Mouse (Mus musculus) brain, embryonic 14.5 days (tissue): ENCODE measurements around the gene Spi1. TPM values are rescaled to one million over a fixed set of nuclear protein-coding genes. Genes with fewer than 3 reads are reported as not detected.

Source experiments
- DNase-seq: peaks from one replicate; pipeline ENCODE4 v3.0.0-alpha.2; 2011; ENCODE audit warnings: low read depth
- CTCF ChIP-seq: fragments of 200-500 bp; IDR thresholded peaks from 2 replicates; pipeline ENCODE4 v1.5.1; 2012; ENCODE audit warnings: inconsistent platforms, mild to moderate bottlenecking, moderate library complexity, borderline replicate concordance; ENCODE audit not compliant: insufficient read depth, insufficient read length; ENCODE audit errors: extremely low read depth
- POLR2A ChIP-seq: fragments of 200-500 bp; IDR thresholded peaks from 2 replicates; pipeline ENCODE4 v1.6.1; 2012; ENCODE audit warnings: mild to moderate bottlenecking, inconsistent platforms, borderline replicate concordance; ENCODE audit not compliant: poor library complexity, insufficient read depth, insufficient read length, severe bottlenecking; ENCODE audit errors: extremely low read depth
- polyA plus RNA-seq: library from polyadenylated mRNA; depleted of rRNA; stranded (reverse); fragments of >200 nt; gene quantifications from 2 replicates; pipeline ENCODE4 v1.2.3, GENCODE M21; 2012

Gene Spi1
- polyA plus RNA-seq, 1 experiment, result 5.3 TPM

DNA sequence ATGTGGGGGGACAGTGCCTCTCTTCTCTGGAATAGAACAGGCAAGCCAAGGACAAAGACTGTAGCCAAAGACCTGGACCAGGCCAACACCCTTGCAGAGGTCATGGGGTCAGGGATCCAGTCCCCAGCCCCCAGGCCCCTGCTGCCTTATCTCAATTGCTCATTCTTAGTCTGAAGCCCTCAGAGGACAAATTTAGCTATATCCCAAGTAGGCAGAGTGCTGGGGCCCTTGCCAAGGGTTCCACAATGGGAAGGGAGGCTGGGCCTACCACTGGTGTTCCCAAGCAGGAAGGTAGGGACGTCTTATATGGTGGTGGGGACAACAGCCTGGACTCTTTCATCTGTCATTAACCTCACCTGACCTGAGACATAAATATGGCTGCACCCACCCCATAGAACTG, 36.5 kb downstream of the Spi1 start:
- TF ChIP-seq POLR2A, result no peak
- TF ChIP-seq CTCF, result no peak
- no peak for DNase-seq

DNA sequence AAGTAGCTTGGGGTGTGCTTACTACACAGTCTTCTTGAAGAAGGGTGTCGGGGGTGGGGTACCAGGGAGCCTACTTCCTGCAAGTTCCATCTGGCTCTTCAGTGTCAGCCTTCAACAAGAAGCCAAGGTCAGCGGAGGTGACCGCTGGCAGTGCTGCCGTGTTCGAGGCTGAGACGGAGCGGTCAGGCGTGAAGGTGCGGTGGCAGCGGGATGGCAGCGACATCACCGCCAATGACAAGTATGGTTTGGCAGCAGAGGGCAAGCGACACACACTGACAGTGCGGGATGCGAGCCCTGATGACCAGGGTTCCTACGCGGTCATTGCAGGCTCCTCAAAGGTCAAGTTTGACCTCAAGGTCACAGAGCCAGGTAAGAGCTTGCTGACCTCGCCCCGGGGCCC, 36.9 kb downstream of the Spi1 start:
- DNase-seq, result no peak
- TF ChIP-seq POLR2A (no peak), CTCF (no peak)

DNA sequence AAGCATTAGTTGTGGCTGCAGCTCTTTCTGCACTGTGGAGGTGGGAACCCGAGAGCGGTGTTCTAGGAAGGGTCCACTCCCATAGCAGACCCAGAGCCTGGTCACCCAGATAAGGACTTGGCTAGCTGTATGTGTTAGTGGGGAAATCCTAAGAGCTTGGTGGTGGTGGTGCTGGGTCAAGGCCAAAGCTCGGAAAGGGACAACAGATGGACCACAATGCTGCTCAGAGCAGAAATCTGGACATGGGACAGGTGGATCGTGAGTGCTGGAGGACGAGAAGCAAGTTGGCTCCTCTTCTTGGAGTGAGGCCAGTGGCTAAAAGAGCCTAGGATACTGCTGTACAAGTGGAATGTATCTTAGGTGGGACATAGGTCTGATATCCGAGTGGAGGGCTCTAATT, 37.4 kb downstream of the Spi1 start:
- TF ChIP-seq CTCF (no peak), POLR2A (no peak)
- DNase-seq, result no peak

DNA sequence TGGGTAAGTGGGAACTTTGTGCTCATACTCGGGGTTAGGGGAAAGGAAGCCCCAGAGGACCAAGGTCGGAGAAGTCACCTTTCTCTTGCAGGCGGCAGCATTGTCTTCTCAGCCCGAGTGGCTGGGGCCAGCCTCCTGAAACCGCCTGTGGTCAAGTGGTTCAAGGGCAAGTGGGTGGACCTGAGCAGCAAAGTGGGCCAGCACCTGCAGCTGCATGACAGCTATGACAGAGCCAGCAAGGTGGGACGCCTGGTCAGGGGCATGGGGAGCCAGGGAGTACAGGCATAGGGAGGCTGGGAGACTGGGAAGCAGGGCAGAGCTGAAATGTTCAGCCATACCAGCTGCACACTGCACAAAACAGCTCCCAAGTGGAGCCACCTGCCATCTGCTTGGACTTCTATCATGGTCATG, 38.1 kb downstream of the Spi1 start:
- TF ChIP-seq POLR2A (no peak), CTCF (no peak)
- DNase-seq, result no peak

DNA sequence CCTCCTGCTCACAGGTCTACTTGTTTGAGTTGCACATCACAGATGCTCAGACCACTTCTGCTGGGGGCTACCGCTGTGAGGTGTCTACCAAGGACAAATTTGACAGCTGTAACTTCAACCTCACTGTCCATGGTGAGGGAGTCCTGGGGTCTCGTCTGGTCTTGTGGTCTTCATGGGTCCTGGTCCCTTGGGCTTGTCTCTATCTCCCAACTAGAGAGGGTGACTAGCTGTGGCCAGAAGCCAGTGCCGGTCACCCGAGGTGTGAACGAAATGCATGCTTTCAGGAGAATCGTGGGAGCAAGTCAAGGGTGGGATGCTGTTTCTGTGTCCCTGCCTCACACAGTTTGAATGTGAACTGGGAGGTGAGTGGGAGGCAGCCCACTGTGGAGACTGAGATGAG, 38.8 kb downstream of the Spi1 start:
- DNase-seq, result no peak
- TF ChIP-seq CTCF, result no peak
- TF ChIP-seq POLR2A, result no peak

DNA sequence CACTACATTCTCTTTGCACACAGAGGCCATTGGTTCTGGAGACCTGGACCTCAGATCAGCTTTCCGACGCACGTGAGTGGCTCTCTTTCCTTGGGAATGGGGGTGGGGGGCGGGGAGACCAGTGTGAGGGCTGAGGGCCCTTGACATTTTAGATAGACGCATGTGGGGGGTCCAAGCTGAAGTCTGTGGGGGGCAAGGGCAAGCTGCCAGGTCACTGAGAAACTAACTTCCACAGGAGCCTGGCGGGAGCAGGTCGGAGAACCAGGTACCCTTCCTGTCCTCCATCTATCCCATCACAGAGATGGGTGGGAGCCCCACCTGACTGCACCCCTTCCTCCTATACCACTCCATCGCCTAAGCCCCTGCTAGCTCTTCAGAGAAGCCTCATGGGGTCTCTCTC, 39.3 kb downstream of the Spi1 start:
- no peak for DNase-seq
- TF ChIP-seq POLR2A, result no peak
- no peak for TF ChIP-seq CTCF

DNA sequence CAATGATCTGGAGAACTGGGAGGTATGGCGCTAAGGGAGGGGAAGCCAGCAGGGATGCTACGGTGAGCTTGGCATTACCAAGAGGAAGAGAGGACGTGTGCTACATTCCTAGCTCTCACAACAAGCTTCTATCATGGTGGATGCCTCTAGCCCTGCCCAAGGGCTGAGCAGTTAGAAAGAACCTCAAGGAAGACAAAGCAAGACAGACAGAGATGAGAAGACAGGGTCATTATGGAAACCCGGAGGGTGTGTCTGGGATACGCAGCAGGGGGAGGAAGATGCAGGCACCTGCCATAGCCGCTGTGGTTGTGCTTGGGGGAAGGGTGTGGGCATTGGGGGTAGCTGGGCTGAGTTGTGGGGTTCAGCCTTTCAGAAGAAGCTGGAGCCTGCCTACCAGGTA, 41.3 kb downstream of the Spi1 start:
- no peak for TF ChIP-seq POLR2A
- no peak for TF ChIP-seq CTCF
- no peak for DNase-seq

DNA sequence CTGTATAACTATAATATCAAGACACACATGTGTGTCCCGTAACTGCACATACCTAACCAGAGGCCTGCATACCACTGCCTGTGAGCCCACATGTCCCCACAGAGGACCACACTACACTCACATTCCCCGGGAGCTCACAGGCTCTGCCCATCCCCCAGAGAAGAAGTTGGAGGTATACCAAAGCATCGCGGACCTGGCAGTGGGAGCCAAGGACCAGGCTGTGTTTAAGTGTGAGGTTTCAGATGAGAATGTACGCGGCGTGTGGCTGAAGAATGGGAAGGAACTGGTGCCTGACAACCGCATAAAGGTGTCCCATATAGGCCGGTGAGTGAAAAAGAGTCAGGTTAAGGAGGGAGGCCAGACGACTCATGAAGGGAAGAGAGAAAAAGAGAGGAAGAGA, 42.9 kb downstream of the Spi1 start:
- DNase-seq, result no peak
- TF ChIP-seq POLR2A, result no peak
- no peak for TF ChIP-seq CTCF

DNA sequence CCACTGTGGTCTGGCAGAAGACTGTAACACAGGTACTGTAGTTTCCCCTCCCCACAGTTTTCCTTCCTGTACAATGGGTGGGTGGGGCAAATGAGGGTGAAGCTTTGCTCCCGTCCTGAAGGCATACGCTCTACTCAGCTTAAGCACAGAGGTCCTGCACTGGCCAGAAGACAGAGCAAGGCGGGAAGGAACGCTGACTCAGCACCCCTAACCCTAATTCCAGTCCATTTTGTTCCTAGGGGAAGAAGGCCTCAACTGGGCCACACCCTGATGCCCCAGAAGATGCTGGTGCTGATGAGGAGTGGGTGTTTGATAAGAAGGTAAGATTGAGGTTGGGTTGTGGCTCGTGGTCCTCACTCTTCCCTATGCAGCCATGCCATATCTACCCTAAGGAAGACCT, 46.6 kb downstream of the Spi1 start:
- no peak for TF ChIP-seq POLR2A
- TF ChIP-seq CTCF, result no peak

DNA sequence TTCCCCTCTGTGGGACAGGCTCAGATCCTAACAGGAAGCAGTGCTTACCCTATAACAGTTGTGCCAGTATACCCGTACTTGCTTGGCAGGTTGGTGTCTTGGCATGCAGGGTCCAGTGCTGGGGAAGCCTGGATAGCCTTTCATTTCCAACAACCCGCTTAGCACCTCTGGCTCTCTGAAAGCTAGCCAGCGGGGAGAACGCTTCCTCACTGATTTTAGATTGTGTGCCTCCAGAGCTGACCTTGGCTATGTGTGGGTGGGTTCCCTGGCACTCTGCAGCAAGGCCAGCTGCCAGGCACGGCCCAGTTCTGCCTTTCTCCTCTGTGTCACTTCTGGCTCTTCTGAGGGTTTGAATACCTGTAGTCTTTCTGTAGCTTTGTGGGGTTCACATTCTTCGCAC, 47.9 kb downstream of the Spi1 start:
- no peak for DNase-seq
- no peak for TF ChIP-seq CTCF
- no peak for TF ChIP-seq POLR2A

More for the DNA sequence above, 46.6 kb downstream of the Spi1 start:
- DNase-seq, result no peak

DNA sequence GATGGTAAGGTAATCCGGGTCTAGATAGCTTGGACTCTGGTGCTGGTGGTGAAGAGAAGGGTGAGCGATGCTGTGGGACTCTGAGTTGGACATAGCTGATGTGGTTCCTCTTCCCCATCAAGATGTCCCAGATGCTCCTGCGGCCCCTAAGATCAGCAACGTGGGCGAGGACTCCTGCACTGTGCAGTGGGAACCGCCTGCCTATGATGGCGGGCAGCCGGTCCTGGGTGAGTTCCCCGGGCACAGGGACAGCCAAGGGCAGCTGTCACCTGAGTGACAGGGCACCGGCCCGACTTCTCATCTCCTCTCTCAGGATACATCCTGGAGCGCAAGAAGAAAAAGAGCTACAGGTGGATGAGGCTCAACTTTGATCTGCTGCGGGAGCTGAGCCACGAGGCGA, 49.1 kb downstream of the Spi1 start:
- DNase-seq, result no peak

DNA sequence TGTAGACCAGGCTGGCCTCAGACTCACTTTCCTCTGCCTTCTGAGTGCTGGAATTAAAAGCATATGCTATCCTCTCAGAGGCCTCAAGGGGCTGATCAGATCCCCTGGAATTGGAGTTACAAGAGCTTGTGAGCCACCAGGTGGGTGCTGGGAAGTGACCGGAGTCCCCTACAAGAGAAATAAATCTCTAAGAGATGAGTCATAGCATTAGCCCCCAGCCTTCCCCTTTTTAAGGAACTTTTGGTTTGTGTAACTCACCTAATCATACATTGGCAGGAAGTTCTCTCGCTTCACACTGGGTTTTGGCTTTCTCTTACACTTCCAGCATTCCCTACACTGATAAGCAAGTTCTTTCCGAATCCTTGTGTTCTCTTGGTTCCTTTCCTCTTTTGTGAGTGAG, 49.8 kb downstream of the Spi1 start:
- DNase-seq, result no peak
- TF ChIP-seq CTCF, result no peak
- TF ChIP-seq POLR2A, result no peak

More for the DNA sequence above, 49.1 kb downstream of the Spi1 start:
- TF ChIP-seq POLR2A (no peak), CTCF (no peak)

DNA sequence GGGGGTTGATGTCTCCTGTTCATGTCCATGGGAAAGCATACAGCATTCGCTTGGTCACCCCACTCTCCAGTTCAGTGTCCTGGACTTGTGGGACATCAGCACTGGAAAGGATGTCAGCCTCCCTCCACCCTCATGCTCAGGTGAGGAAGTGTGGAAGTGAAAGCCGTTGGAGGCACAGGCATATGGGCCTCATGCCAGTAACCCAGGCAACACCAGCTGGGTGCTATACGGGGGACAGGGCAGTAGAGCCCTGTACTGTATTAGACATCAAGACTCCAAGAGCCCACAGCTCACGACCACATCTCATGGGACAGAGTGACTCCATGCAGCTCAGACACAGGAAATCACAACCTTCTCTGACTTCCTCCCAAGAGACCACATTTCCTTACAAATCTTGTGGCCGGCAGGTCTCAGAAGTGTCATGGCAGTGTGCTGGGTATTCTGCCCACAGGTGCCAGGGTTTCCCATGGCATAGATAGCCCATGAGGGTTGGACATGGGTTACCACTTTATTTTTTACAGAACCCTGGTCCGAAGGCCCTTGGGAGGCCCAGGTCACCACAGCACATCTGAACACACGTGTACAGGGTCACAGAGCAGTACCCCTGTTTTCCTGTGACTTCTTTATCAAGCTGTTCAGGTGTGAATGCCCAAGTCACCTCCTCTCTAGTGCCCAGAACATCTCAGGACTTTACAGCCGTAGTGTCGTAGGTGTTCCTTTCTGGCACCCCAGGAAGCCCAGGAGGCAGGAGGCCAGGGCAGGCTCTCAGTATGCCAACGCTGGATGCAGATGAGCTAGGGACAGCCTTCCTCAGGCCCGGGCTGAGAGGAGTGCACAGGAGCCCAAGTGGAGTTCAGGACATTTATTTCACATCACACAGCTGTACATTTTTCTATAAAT, 54.6 kb downstream of the Spi1 start:
- DNase-seq, result no peak
- TF ChIP-seq CTCF (no peak), POLR2A (no peak)
